Mouse (Mus musculus): ENCODE measurements around the gene Slc5a10. TPM values are rescaled to one million over a fixed set of nuclear protein-coding genes. Genes with fewer than 3 reads are reported as not detected.

The Slc5a10 gene
- total RNA-seq, 2 experiments from 2014 or later = not detected

GRCm38 (mm10) chr11:61673686-61674085 lies 46.9 kb downstream of the Slc5a10 start:
- peak in 1 of 2 experiments; percentile 43 for DNase-seq
- intact Hi-C loops (cut with DNase I) = no loop called here

GRCm38 (mm10) chr11:61671781-61672383 lies 48.7 kb downstream of the Slc5a10 start:
- intact Hi-C loops (cut with DNase I) = no loop called here
- no peak for DNase-seq

- intact Hi-C loops (cut with DNase I) = no loop called here
- DNase-seq = no peak
Measured at GRCm38 (mm10) chr11:61669492-61670490, 50.8 kb downstream of the Slc5a10 start.

- DNase-seq = no peak
- intact Hi-C loops (cut with DNase I) = no loop called here
Measured at GRCm38 (mm10) chr11:61667782-61668181, 52.8 kb downstream of the Slc5a10 start.

GRCm38 (mm10) chr11:61667248-61667647 lies 53.4 kb downstream of the Slc5a10 start:
- intact Hi-C loops (cut with DNase I) = no loop called here
- no peak for DNase-seq

GRCm38 (mm10) chr11:61665991-61666799 lies 54.4 kb downstream of the Slc5a10 start:
- intact Hi-C loops (cut with DNase I) = loop anchor here (1.0 kb wide), 1 partner anchor 48 kb away; no protein-coding TSS in a partner anchor
- DNase-seq = peak; percentile 48 to 52

GRCm38 (mm10) chr11:61665401-61665800 lies 55.2 kb downstream of the Slc5a10 start:
- no peak for DNase-seq
- intact Hi-C loops (cut with DNase I) = no loop called here

GRCm38 (mm10) chr11:61662189-61662588 lies 58.4 kb downstream of the Slc5a10 start:
- intact Hi-C loops (cut with DNase I) = no loop called here
- DNase-seq = no peak

GRCm38 (mm10) chr11:61660806-61661392 lies 59.7 kb downstream of the Slc5a10 start:
- intact Hi-C loops (cut with DNase I) = no loop called here
- no peak for DNase-seq

- intact Hi-C loops (cut with DNase I) = no loop called here
- no peak for DNase-seq
Measured at GRCm38 (mm10) chr11:61660001-61660400, 60.6 kb downstream of the Slc5a10 start.

GRCm38 (mm10) chr11:61659011-61659858 lies 61.4 kb downstream of the Slc5a10 start:
- intact Hi-C loops (cut with DNase I) = no loop called here
- peak; percentile 27 to 33 for DNase-seq

GRCm38 (mm10) chr11:61658360-61658922 lies 62.2 kb downstream of the Slc5a10 start:
- intact Hi-C loops (cut with DNase I) = no loop called here
- no peak for DNase-seq

- no peak for DNase-seq
- intact Hi-C loops (cut with DNase I) = no loop called here
Measured at GRCm38 (mm10) chr11:61657432-61657831, 63.2 kb downstream of the Slc5a10 start.

GRCm38 (mm10) chr11:61656148-61656850 lies 64.3 kb downstream of the Slc5a10 start:
- intact Hi-C loops (cut with DNase I) = no loop called here
- DNase-seq = no peak

- DNase-seq = no peak
- intact Hi-C loops (cut with DNase I) = no loop called here
Measured at GRCm38 (mm10) chr11:61655649-61656048, 65.0 kb downstream of the Slc5a10 start.

GRCm38 (mm10) chr11:61654786-61655311 lies 65.8 kb downstream of the Slc5a10 start:
- DNase-seq = no peak
- intact Hi-C loops (cut with DNase I) = no loop called here

GRCm38 (mm10) chr11:61653568-61653967 lies 67.1 kb downstream of the Slc5a10 start:
- intact Hi-C loops (cut with DNase I) = no loop called here
- no peak for DNase-seq

All from heart, postnatal 36 days (tissue).